Mouse (Mus musculus) heart, postnatal 0 days (tissue): ENCODE data around the gene Snx1. TPM values are rescaled to one million over a fixed set of nuclear protein-coding genes. Genes with fewer than 3 reads are reported as not detected.
A peak's percentile ranks its signal among the peaks of the same experiment; 100 is the strongest.

ENCODE experiments used
- ATAC-seq: fragments of 200-750 bp; cut with Nextera tagmentation; 2 replicates; pipeline ENCODE4 v1.8.0; 2017; ENCODE audit warnings: low read depth, moderate number of reproducible peaks, moderate library complexity; ENCODE audit not compliant: insufficient read depth
- DNase-seq: peaks from one replicate; pipeline ENCODE4 v3.0.0-alpha.2; 2016; ENCODE audit warnings: low spot score
- H3K27ac ChIP-seq: fragments of 300-500 bp; sonication (generic); 2 replicates; pipeline ENCODE4 v1.5.1; 2014; ENCODE audit warnings: low read depth, mild to moderate bottlenecking
- H3K27me3 ChIP-seq: fragments of 300-500 bp; sonication (generic); 2 replicates; pipeline ENCODE4 v1.6.1; 2014; ENCODE audit warnings: low read length, mixed read lengths; ENCODE audit not compliant: control insufficient read depth, insufficient read depth
- H3K36me3 ChIP-seq: fragments of 300-500 bp; sonication (generic); replicated peaks from 2 replicates; pipeline ENCODE4 v1.6.1; 2014; ENCODE audit warnings: low read length, mixed read lengths; ENCODE audit not compliant: control insufficient read depth, insufficient read depth
- H3K4me1 ChIP-seq: fragments of 300-500 bp; sonication (generic); 2 replicates; pipeline ENCODE4 v1.6.1; 2014; ENCODE audit warnings: antibody characterized with exemption; ENCODE audit not compliant: control insufficient read depth, insufficient read depth
- H3K4me2 ChIP-seq: fragments of 300-500 bp; sonication (generic); 2 replicates; pipeline ENCODE4 v1.6.1; 2014; ENCODE audit warnings: low read depth, mild to moderate bottlenecking, low read length, moderate library complexity
- H3K4me3 ChIP-seq: fragments of 300-500 bp; sonication (generic); 2 replicates; pipeline ENCODE4 v1.5.1; 2014; ENCODE audit warnings: low read depth, low read length
- H3K9ac ChIP-seq: fragments of 300-500 bp; sonication (generic); replicated peaks from 2 replicates; pipeline ENCODE4 v1.6.1; 2014; ENCODE audit warnings: low read depth, low read length, mixed read lengths
- H3K9me3 ChIP-seq: fragments of 300-500 bp; sonication (generic); replicated peaks from 2 replicates; pipeline ENCODE4 v1.6.1; 2016; ENCODE audit warnings: low read length; ENCODE audit not compliant: control insufficient read depth
- CTCF ChIP-seq: IDR thresholded peaks from 2 replicates; pipeline ENCODE4 v1.5.1; 2016; ENCODE audit warnings: antibody characterized with exemption, control low read depth, low read depth
- EP300 ChIP-seq: IDR thresholded peaks from 2 replicates; pipeline ENCODE4 v1.6.1; 2016; ENCODE audit warnings: antibody characterized with exemption, low read depth
- whole genome bisulfite sequencing: fragments of 180-500 bp; shearing (Covaris S2); extraction: QIAGEN DNeasy Blood & Tissue Kit; methylation state at CpG from one replicate; pipeline ENCODE4 v1.1.7; 2014; 5-methylcytosine and 5-hydroxymethylcytosine counted together
- polyA plus RNA-seq: library from polyadenylated mRNA; unstranded; fragments of >200 nt; fragmentation: Nextera tagmentation; extraction: Ambion mirVana; gene quantifications from 2 replicates; pipeline ENCODE4 v1.2.1, GENCODE M21; 2015
- total RNA-seq: library from RNA; depleted of rRNA; stranded (reverse); fragments of >200 nt; gene quantifications from 2 replicates; pipeline ENCODE4 v1.2.3, GENCODE M21; 2014; ENCODE audit warnings: low replicate concordance

Snx1 gene
- total and polyA plus RNA-seq, 2 experiments from 2014 or later, result 44.6 to 63.4 TPM

GRCm38 (mm10) chr9:66060308-66060647 lies 66.1 kb downstream of the Snx1 start:
- no peak for TF ChIP-seq CTCF
- no peak for TF ChIP-seq EP300
- H3K4me1 ChIP-seq, result peaks cover 17% of the 10 kb centered on the region
- WGBS, result under 1% methylated on average over 20 of the region's 20 CpGs
- peak overlapping the region; percentile 92 for H3K9ac ChIP-seq
- H3K27ac ChIP-seq, result peak overlapping the region; percentile 86
- no peak for DNase-seq
- peak overlapping the region; percentile 89 for H3K4me2 ChIP-seq
- no peaks in the 10 kb centered on the region for H3K27me3 ChIP-seq
- ATAC-seq, result peak; percentile 72
- peak overlapping the region; percentile 94 for H3K4me3 ChIP-seq
- peaks cover 26% of the 10 kb centered on the region for H3K36me3 ChIP-seq
- H3K9me3 ChIP-seq, result no peaks in the 10 kb centered on the region

GRCm38 (mm10) chr9:66059583-66060307 lies 66.6 kb downstream of the Snx1 start, which contains the start of gene Ppib:
TSS of gene Ppib (plus strand) at chr9:66060222.
- TF ChIP-seq CTCF (no peak), EP300 (no peak)
- ATAC-seq (peak; percentile 99), DNase-seq (peak; percentile 97)
- Histone ChIP-seq H3K36me3 (peaks cover 23% of the 10 kb centered on the region), H3K4me2 (peak within 1 kb of the TSS; percentile 89), H3K4me3 (peak within 1 kb of the TSS; percentile 94), H3K4me1 (peaks cover 17% of the 10 kb centered on the region), H3K27ac (peak within 1 kb of the TSS; percentile 86), H3K9me3 (no peaks in the 10 kb centered on the region), H3K9ac (peak within 1 kb of the TSS; percentile 92), H3K27me3 (no peaks in the 10 kb centered on the region)
- 2% methylated on average over 46 of the region's 51 CpGs for WGBS

GRCm38 (mm10) chr9:66053620-66054019 lies 72.8 kb downstream of the Snx1 start:
- no peak overlapping the region for H3K9ac ChIP-seq
- ATAC-seq, result no peak
- 27% methylated on average over 1 of the region's 1 CpGs for WGBS
- no peak overlapping the region for H3K27ac ChIP-seq
- no peak overlapping the region for H3K4me2 ChIP-seq
- 0 out of 2 replicates have a peak, but pooled peaks cover 3% of the 10 kb centered on the region for H3K4me1 ChIP-seq
- no peaks in the 10 kb centered on the region for H3K36me3 ChIP-seq
- H3K27me3 ChIP-seq, result no peaks in the 10 kb centered on the region
- no peaks in the 10 kb centered on the region for H3K9me3 ChIP-seq
- DNase-seq, result no peak
- H3K4me3 ChIP-seq, result no peak overlapping the region
- TF ChIP-seq EP300 (no peak), CTCF (no peak)

DNA sequence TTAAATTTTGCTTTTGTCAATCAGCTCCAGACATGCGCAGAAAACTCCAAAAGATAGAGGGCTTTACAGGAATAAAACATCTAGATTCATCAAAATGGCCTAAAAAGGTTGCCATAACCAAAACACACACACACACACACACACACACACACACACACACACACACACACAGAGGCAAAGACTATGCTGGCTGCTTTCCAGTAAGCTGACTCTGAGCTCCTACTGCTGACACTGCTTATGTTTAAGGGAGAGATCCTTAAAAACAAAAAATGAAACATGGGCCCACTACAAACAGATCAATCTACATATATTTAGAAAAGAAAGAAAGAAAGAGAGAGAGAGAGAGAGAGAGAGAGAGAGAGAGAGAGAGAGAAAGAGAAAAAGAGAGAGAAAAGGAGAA lies 73.7 kb downstream of the Snx1 start:
- H3K4me1 ChIP-seq, result 0 out of 2 replicates have a peak, but pooled peaks cover 3% of the 10 kb centered on the region
- no peak for ATAC-seq
- H3K9ac ChIP-seq, result no peak overlapping the region
- H3K9me3 ChIP-seq, result no peaks in the 10 kb centered on the region
- H3K27ac ChIP-seq, result no peak overlapping the region
- no peak for DNase-seq
- no peaks in the 10 kb centered on the region for H3K36me3 ChIP-seq
- H3K27me3 ChIP-seq, result no peaks in the 10 kb centered on the region
- H3K4me3 ChIP-seq, result no peak overlapping the region
- WGBS, result 92% methylated on average over 1 of the region's 1 CpGs
- TF ChIP-seq CTCF (no peak), EP300 (no peak)
- H3K4me2 ChIP-seq, result no peak overlapping the region

GRCm38 (mm10) chr9:66051493-66051892 lies 74.9 kb downstream of the Snx1 start:
- WGBS, result 72% methylated on average over 4 of the region's 4 CpGs
- no peak overlapping the region for H3K4me2 ChIP-seq
- ATAC-seq, result no peak

More at GRCm38 (mm10) chr9:66051493-66051892, 74.9 kb downstream of the Snx1 start:
- Histone ChIP-seq H3K4me1 (0 out of 2 replicates have a peak, but pooled peaks cover 3% of the 10 kb centered on the region), H3K27ac (no peak overlapping the region), H3K9ac (no peak overlapping the region), H3K36me3 (no peaks in the 10 kb centered on the region), H3K9me3 (no peaks in the 10 kb centered on the region), H3K27me3 (no peaks in the 10 kb centered on the region), H3K4me3 (no peak overlapping the region)
- DNase-seq, result no peak
- TF ChIP-seq EP300, result no peak
- TF ChIP-seq CTCF, result no peak
